Mouse (Mus musculus) embryonic stem cell, embryonic (primary cell): ENCODE measurements around the gene Gm10318.

Experiments used
- CTCF ChIA-PET, 4 experiments: fragments of 300-600 bp in 2 of 4; fragments of 350-600 bp in 2 of 4; sonication (Branson Sonifier 250); formaldehyde crosslinking; loops; one replicate each; lab custom pipeline; 2022; ENCODE audit warnings: inconsistent platforms in 2 of 4; lab: Charles Lee
- POLR2A ChIA-PET, 4 experiments: fragments of 300-600 bp in 2 of 4; fragments of 350-600 bp in 2 of 4; sonication (Branson Sonifier 250); formaldehyde crosslinking; loops; one replicate each; lab custom pipeline; 2022; ENCODE audit warnings: antibody characterized with exemption in 4 of 4, inconsistent platforms in 1 of 4; lab: Charles Lee

Gene Gm10318

GRCm38 (mm10) chr10:77869651-77870050 lies 17.0 kb downstream of the Gm10318 start:
- POLR2A ChIA-PET = no interaction called here
- CTCF ChIA-PET = no interaction called here

DNA sequence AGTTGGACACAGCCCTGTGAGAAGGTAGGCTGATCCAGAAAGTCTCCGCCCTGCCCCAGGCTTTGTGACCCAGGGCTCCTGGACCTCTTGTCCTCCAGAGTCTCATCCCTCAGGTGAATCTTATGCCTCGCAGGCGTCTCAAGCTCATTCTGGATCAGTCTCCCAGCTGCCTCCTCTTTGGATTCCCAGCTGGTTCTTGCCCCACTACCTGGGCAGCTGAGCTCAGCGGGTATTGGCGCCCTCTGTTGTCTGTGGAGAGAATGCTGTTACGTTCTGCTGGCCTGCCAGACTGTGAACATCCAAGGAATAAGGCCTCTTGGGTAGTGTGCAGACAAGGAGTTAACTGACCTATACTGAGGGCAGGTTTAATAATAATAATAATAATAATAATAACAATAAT lies 26.3 kb downstream of the Gm10318 start:
- ChIA-PET CTCF (interaction anchor here (0.5 to 1.7 kb wide), 16 partner anchors 12 to 430 kb away, joined by 3 to 9 read pairs (median 3); partner anchors contain the start of gene Lrrc3 (in 2 of the 4)), POLR2A (no interaction called here)

DNA sequence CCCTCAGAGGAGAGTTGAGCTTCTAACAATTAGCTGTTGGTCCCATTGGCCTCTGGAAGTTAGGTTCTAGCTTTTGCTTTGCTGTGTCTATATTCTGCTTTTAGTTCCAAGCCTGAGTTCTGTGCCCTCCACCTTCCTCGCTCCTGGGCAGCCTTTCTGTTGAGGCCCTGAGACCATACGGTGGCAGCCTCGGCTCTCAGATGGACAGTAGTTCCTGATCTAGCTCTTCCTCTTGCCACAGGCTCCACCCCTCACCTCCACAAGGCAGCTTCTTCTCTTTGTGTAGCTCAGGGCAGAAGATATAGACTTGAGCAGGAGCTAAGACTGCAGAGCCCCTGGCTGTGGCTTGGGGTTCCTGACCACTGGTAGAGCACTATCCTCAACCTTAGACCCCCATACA lies 27.6 kb downstream of the Gm10318 start:
- ChIA-PET POLR2A (interaction anchor here in 2 of 4 experiments (0.9 to 2.1 kb wide), 2 partner anchors 16 to 363 kb away, joined by 3 to 4 read pairs; no protein-coding TSS in a partner anchor), CTCF (interaction anchor here in 1 of 4 experiments (0.6 kb wide), 1 partner anchor 525 kb away, joined by 3 read pairs; no protein-coding TSS in a partner anchor)

DNA sequence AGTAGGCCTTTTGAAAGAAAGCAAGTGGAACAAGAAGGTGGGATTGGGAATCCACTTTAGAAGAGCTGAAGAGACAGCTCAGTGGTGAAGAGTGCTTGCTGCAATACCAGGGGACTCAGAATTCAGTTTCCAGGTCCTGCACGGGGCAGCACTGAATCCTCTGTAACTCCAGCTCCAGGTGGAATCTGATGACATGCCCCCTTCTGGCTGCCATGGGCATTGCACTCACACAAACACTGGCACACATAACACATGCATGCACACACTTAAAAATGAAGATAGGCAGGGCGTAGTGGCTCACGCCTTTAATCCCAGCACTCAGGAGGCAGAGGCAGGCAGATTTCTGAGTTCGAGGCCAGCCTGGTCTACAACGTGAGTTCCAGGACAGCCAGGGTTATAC lies 29.9 kb downstream of the Gm10318 start:
- ChIA-PET POLR2A (interaction anchor here in 2 of 4 experiments (0.6 to 1.5 kb wide), 5 partner anchors 20 to 774 kb away, joined by 3 to 4 read pairs (median 3); partner anchors contain the start of gene Lrrc3 (in 1 of the 2)), CTCF (interaction anchor here (0.5 to 1.7 kb wide), 19 partner anchors 18 to 620 kb away, joined by 3 to 15 read pairs (median 4); partner anchors contain the start of genes Gm2696 (in 1 of the 4) and Gm9508 (in 1 of the 4))

- CTCF ChIA-PET = interaction anchor here in 1 of 4 experiments (0.6 kb wide), 1 partner anchor 552 kb away, joined by 3 read pairs; no protein-coding TSS in a partner anchor
- POLR2A ChIA-PET = interaction anchor here in 1 of 4 experiments (1.2 kb wide), 1 partner anchor 16 kb away, joined by 4 read pairs; the partner anchor contains the start of gene Lrrc3
These were observed 33.5 kb downstream of the Gm10318 start for GRCm38 (mm10) chr10:77886007-77886747.

GRCm38 (mm10) chr10:77890987-77891565 lies 38.4 kb downstream of the Gm10318 start:
- ChIA-PET POLR2A (no interaction called here), CTCF (interaction anchor here in 1 of 4 experiments (1.2 kb wide), 1 partner anchor 12 kb away, joined by 3 read pairs; no protein-coding TSS in a partner anchor)

DNA sequence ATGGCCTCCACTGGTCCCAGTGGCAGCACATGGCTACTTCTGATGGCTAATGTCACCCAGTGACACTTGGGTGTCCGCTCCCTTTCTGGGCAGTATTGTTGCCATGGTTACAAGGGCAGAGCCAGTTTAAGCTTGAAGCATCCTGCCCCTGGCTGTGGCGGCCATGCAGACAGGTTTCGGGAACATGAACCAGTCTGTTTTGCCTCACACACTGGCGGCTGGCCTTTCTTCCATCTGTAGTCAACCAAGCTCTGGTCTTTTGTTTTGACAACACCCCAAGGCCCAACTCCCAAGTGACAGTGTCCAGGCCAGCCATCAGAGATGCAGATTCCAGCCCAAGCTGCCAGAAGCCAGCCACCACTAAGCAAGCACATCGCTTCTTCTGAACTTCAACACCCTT lies 42.9 kb downstream of the Gm10318 start:
- POLR2A ChIA-PET = interaction anchor here in 1 of 4 experiments (1.4 kb wide), 1 partner anchor 23 kb away, joined by 3 read pairs; no protein-coding TSS in a partner anchor
- CTCF ChIA-PET = no interaction called here

- POLR2A ChIA-PET = interaction anchor here in 1 of 4 experiments (1.6 kb wide), 1 partner anchor 36 kb away, joined by 4 read pairs; no protein-coding TSS in a partner anchor
- CTCF ChIA-PET = interaction anchor here in 1 of 4 experiments (0.7 kb wide), 1 partner anchor 13 kb away, joined by 4 read pairs; no protein-coding TSS in a partner anchor
These were observed 47.5 kb downstream of the Gm10318 start for GRCm38 (mm10) chr10:77900126-77900525.

GRCm38 (mm10) chr10:77900903-77901818 lies 48.5 kb downstream of the Gm10318 start:
- ChIA-PET CTCF (interaction anchor here (0.7 to 1.8 kb wide), 9 partner anchors 19 to 108 kb away, joined by 3 to 5 read pairs (median 3); partner anchors contain the start of gene Pfkl (in 1 of the 4)), POLR2A (interaction anchor here in 3 of 4 experiments (0.5 to 2.3 kb wide), 12 partner anchors 15 to 328 kb away, joined by 3 to 12 read pairs (median 4); partner anchors contain the start of genes Pfkl (in 2 of the 3), Icosl (in 1 of the 3) and Krtap10-10 (in 1 of the 3))

- POLR2A ChIA-PET = interaction anchor here in 3 of 4 experiments (0.5 to 2.3 kb wide), 20 partner anchors 11 to 329 kb away, joined by 3 to 12 read pairs (median 4); partner anchors contain the start of genes Pfkl (in 2 of the 3), Gm3285 (in 1 of the 3) and Krtap10-10 (in 1 of the 3)
- CTCF ChIA-PET = interaction anchor here (0.6 to 1.8 kb wide), 11 partner anchors 19 to 312 kb away, joined by 3 to 5 read pairs (median 3); partner anchors contain the start of gene Pfkl (in 1 of the 4)
These were observed 49.2 kb downstream of the Gm10318 start for GRCm38 (mm10) chr10:77901871-77902210.

DNA sequence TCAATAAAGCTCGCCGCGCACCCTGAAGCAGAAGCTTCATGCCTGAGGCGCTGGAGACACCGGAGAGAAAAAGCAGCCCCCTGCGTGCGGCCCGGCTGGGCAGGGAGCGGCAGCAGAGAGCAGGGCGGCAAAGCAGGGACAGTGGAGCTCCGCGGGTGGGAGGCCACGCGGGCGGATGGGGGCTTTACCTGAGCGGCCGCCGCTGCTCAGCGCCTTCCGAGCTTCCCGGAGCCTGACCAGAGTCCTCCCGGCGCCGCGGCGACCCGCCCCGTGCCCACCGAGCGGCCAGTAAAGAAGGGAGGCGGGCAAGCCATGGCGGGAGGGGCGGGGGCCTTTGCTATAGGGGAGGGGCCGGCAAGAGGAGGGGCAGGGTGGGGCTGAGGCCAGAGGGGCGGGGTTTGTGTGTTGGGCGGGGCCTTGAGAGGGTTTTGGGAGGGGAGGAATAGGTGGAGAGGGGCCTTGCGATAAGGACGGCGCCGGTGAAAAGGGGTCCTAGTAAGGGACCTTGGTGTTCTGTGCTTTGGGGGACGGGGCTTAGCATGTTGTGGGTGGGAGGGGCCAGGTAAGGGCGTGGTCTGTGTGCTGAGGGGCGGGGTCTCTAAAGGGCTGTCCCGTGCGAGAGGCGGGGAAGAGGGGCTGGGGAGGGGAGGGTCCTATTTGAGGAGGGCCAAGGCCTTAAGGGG lies 49.7 kb downstream of the Gm10318 start, which contains the start of gene Lrrc3:
TSS of gene Lrrc3 (minus strand) at position 326 of the 683 bp plus-strand sequence.
- ChIA-PET POLR2A (interaction anchor here in 3 of 4 experiments (0.5 to 2.3 kb wide), 25 partner anchors 10 to 460 kb away, joined by 3 to 12 read pairs (median 4); partner anchors contain the start of genes Pfkl (in 2 of the 3), Gm3285 (in 1 of the 3) and Krtap10-10 (in 1 of the 3)), CTCF (interaction anchor here (0.6 to 1.8 kb wide), 10 partner anchors 20 to 312 kb away, joined by 3 to 5 read pairs (median 4); partner anchors contain the start of gene Pfkl (in 1 of the 4))

- POLR2A ChIA-PET = interaction anchor here in 3 of 4 experiments (0.6 to 2.3 kb wide), 11 partner anchors 10 to 461 kb away, joined by 3 to 12 read pairs (median 4); partner anchors contain the start of genes Gm3285 (in 1 of the 3) and Pfkl (in 1 of the 3)
- CTCF ChIA-PET = interaction anchor here in 1 of 4 experiments (0.5 kb wide), 1 partner anchor 20 kb away, joined by 5 read pairs; no protein-coding TSS in a partner anchor
These were observed 50.4 kb downstream of the Gm10318 start for GRCm38 (mm10) chr10:77902894-77903715.
